Mouse (Mus musculus) granulocyte monocyte progenitor cell, adult 5-6 weeks (primary cell): Measurements from ENCODE around the gene Snrpd2. TPM values are rescaled to one million over a fixed set of nuclear protein-coding genes. Genes with fewer than 3 reads are reported as not detected.

ENCODE experiments used
- ATAC-seq: replicated peaks from 2 replicates; pipeline ENCODE4 v1.8.0; 2016; ENCODE audit warnings: mild to moderate bottlenecking, moderate TSS enrichment, inconsistent platforms; ENCODE audit not compliant: poor library complexity, severe bottlenecking
- total RNA-seq, 2 experiments: library from RNA; stranded (forward) in 1 of 2; stranded (reverse) in 1 of 2; fragments of 200-712, 200-1000 nt in 1 of 2; fragments of >200 nt in 1 of 2; fragmentation: Nextera tagmentation in 1 of 2; gene quantifications; 2 replicates each; pipeline ENCODE4 v1.2.3; 2014 to 2017

Snrpd2 gene
- total RNA-seq (2014; fragmentation: Nextera tagmentation) (91.5 and 121 TPM in 2 replicates), total RNA-seq (2017) (83.2 and 158 TPM in 2 replicates)

DNA sequence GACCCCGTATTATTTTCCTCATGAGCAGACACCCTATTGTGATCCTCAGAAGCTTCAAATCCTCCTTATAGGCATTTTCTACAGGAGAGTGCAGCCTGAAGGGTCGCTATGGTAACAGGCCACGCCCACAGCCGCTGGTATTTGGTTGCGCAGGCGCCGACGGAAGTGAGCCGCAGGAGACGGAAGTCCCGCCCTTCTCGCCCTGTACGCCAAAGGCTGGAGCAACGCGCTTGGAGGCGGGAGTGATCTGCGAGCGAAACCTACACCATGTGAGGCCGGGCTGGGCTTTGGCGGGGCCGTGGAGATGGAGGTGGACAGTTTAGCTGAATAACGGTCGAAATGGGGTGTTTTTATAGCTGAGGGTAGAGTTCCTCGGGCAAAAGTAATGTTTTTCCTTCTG, at the start of gene Snrpd2:
Gene Snrpd2, plus strand, starts transcription at position 97 of the 400 bp plus-strand sequence.
- peak; percentile 82 for ATAC-seq

DNA sequence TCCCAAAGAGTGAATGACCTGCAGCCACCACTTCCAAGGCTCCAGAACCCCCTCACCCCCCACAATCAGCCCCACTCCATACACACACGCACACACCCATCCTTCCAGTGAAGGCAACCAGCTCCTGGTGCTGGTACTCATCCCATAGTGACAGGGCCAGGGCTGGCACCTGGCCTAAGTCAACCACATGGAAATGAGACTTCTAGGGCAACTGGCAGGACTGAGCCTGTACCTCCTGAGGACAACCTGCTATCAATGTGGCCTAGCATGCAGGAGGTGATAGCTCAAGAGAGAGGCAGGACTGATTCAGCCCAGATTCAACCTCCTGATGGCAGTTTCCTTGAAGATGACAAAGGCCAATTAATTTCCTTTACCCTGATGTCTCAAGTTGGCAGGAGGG, 49.2 kb upstream of the Snrpd2 start:
- ATAC-seq, result no peak

DNA sequence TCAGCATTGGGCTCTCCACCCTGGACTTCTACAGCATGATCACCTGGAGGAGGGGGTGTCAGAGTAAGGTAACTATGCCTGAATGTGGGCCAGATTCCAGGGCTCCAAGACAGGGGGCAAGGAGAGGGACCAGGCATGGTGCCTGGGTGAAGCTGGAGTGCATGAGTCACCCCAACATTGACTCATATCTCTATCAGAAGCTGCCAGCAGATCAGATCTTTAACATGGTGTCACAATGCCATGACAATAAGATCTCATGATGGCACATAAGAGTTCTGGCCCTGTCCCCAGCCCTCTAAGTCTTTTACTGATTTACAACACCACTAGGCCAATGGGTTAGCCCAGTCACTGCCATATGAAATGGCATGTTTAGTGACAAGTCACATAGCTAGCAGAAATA, 45.8 kb upstream of the Snrpd2 start:
- peak; percentile 40; the same call in 1 of the 2 replicates for ATAC-seq

DNA sequence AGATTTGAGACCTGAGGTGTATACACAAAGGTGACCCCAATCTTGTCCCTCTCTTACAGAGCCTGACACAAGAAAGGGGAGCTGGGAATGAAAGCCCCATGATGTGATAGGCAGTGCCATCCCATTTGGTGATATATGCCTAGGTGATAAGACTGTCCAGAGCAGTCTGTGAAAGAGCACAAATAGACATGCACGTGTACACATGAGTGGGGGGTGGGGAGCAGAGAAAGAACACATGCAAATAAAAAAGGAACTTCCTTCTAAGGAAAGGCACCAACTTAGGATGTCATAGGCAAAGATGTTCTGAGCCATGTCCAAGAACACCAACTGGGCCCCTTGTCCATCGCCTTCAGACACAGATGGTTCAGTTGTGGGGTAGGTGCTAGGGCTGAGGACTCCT, 45.0 kb upstream of the Snrpd2 start:
- no peak for ATAC-seq

DNA sequence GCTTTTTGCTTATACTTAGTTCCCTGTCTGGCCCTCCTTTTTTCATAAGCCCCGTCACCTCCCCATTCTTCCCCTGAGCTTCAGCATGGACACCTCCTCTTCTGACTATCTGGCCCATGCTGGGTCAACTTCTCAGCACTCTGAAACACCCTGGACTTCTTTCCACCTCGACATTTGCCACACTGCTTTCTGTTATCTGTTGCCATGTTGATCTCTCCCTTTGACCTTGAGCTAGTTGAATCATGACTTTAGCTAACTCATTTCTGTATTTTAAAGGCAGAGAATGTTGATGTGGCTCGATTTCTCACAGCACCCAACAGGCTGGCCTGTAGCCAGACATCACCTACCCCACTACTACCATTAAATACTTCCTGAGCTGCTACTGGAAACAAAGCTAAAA, 42.1 kb upstream of the Snrpd2 start:
- ATAC-seq, result no peak

GRCm38 (mm10) chr7:19109565-19109964, 40.0 kb upstream of the Snrpd2 start:
- ATAC-seq, result no peak; the same call in 1 of the 2 replicates

- ATAC-seq, result peak; percentile 21
Measured at GRCm38 (mm10) chr7:19118028-19118771, 31.3 kb upstream of the Snrpd2 start, which contains the start of gene Gm4969. Gene Gm4969 (minus strand): TSS chr7:19118368.

DNA sequence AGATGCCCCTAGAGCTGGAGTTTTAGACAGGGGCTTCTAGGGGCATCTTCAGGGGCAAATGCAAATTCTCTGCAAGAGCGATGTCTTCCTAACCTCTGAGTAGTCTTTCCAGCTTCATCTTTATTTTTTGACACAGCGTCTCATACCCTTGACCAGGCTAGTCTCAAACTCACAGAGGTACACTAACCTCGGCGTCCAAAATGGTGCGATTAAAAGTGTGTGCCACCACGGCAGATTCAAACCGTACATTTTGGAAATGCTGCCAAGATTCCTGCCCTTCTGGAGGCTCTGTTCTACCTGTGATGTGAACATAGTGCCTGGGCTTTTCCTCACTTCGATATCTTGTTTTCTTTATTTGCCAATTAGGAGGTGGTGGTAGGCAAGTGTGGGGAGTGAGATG, 30.4 kb upstream of the Snrpd2 start:
- no peak for ATAC-seq

DNA sequence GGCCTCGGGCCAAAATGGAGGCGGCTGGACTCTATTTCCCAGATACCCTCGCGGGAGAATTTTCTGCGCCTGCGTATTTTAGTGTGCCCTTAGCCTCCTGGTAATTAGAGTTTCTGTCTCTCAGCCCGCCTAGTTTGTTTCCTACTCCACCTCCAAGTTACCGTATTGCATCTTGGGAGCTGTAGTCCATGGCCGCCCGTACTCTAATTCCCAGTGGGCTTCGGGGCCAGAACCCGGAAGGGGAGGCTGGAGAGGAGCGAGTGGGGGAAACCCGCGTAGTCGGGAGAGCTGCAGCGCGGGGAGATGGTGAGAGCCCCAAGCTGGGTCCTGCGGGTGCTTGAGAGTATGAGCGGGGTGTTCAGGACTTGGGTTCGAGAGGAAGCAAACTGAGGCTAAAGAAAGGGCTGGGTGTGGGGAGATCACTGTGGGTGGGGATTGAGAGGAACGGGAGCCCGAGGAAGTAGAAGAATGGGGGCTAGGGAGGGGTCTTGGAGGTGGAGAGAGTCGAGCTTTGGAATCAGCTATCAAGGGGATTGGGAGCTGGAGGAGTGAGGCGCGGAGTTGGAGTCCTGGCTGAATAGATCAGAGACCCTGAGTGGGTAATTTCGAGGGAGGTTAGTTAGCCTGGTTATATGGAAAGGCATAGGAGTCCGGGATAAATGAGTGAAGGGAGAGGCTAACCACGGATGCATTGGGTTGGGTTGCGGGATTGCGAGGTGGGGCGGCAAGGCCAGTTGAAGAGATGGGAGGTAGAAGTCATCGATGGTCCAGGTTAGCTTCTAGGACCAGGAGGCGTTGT, 29.7 kb upstream of the Snrpd2 start, which contains the start of gene Fbxo46:
Gene Fbxo46, plus strand, starts transcription at position 229 of the 799 bp plus-strand sequence.
- peak; percentile 99 for ATAC-seq

DNA sequence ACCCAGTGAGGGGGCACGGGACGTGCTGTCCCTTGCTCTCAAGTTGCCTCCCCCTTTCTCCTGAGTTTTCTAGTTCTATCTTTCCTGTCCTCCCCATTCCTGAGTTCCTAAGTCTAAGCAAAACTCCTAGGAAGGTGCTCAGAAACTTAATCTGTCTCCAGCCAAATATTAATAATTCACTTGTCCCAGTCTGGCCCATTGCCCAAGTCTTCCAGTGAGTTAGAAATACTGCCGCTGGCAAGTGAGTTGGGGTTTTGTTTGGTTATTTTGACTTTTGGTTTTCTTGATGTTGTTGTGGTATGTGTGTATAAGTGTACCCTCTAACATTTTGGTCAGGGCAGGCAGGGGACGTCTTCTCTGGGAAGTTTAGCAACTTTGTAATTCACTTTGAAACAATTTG, 27.8 kb upstream of the Snrpd2 start:
- ATAC-seq, result no peak

- ATAC-seq, result no peak
Measured at GRCm38 (mm10) chr7:19124713-19125112, 24.8 kb upstream of the Snrpd2 start.

DNA sequence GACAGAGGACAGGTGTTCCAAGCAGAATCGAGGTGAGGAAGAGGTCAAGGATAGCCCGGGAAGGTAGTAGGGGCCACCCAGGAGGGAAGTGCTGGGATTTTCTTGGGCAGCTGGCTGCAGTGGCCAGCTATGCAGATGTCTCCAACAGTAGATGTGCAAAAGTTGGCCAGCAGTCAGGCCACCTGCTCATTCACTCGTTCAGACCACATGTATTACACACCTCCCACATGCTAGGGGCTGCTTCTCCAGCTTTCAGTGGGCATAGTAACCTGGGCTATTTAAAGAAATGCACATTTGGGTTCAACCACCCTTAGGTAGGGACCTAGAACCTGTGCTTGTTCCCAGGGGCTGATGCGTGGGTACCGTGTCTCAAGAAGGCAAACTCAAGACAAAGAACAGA, 21.8 kb upstream of the Snrpd2 start:
- ATAC-seq, result no peak

- ATAC-seq, result no peak
Measured at GRCm38 (mm10) chr7:19129396-19129795, 20.1 kb upstream of the Snrpd2 start.

DNA sequence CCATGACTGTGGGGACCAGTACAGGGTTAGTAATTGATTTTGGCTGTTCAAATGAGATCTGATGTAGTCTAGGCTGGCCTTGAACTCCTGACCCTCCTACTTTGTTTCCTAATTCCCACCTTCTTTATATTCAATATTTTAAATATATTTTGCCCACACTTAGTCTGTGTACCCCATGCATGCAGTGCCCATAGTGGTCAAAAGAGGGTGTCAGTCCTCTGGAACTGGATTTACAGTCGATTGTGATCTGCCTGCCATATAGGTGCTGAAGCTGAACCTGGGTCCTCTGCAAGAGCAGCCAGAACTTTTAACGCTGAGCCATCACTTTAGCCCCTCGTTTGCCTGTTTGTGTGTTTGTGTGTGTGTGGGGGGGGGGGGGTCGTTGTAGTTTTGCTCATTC, 18.9 kb upstream of the Snrpd2 start:
- peak; percentile 15; the same call in 1 of the 2 replicates for ATAC-seq

DNA sequence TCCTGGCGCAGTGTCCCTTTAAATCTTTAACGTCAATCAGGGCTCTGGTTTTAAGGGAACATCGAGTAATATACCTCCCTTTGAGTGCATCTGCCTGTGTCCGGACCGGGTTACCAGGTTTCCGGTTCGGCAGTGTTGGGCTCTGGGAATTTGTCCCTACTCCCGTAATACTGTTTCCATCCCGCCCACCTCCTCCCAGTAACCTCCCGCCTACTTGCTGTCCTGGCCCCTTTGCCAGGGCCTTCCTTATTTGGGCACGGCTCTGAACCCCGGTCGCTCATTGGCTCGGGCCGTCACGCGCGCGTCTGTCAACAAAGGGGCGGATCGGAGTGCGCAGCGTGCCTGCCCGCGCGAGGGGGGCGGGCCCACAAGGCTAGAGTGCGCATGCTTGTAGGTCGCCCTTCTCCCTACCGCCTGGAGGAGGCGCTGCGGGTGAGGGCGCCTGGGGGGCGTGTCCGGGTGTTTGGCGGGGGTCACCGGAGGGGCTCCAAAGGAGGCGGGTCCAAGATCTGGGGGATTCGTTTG, 18.1 kb upstream of the Snrpd2 start:
- peak; percentile 98 for ATAC-seq

DNA sequence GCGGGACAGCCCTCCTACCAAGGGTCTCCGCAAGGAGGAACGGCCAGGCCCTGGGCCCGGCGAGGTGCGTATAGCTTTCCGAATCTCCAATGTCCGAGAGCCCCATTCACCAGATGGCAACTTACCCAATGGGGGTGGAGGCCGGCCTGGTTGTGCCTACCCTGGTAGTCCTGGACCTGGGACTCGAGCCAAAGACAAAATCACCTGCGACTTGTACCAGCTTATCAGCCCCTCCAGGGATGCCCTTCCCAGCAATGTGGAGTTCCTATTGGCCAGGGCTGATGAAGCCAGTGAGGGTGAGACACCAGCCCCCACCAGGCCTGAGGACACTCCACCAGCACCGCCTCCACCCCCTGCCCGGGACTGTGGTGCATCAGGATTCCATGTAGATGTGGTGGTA, 13.4 kb upstream of the Snrpd2 start:
- no peak for ATAC-seq

- no peak for ATAC-seq
Measured at GRCm38 (mm10) chr7:19136673-19137334, 12.7 kb upstream of the Snrpd2 start.

DNA sequence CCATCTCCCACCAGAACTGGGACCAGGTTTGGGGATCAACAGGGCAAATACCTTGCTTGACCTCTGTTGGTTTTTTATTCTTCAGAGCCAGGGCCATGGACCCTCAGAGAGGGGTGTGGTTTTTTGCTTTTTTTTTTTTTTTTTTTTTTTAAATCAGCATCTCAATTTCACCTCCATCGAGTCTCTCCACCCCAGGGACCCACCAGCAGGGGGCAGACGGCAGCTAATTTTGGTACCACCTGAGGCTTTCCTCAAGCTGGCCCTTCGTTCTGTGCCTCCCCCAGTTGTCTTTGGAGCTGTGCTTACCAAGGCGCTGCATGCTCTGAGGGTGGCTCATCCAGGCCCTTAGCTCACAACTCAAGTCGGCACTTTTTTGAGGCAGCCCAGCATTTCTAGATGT, 12.1 kb upstream of the Snrpd2 start:
- ATAC-seq, result peak; percentile 53

DNA sequence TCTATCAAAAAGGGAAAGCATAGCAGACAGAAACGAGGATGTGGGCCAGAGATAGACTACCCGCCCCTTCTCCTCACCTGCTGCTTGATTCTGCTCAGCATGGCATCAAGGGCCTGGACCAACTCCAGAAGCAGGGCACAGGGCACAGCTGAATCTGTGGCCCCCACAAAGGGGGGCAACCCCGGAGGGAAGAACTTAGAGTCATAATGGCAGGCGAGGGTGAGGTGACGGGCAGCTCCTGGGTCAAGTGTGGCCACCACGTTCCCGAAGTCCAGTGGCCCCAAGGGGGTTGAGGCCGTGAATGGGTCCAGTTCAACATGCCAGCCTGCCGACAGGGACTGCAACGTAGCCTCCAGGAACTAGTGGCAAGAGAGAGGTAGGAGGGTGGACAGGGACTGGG, 2.7 kb upstream of the Snrpd2 start:
- ATAC-seq, result no peak

GRCm38 (mm10) chr7:19147497-19148045, 2.0 kb upstream of the Snrpd2 start:
- no peak for ATAC-seq
